Mouse (Mus musculus) urinary bladder, adult 18-20 months (tissue): ENCODE results near the gene Chtf18.

ENCODE experiments used
- DNase-seq, 2 experiments: peaks; one replicate each; pipeline ENCODE4 v3.0.0; 2022; ENCODE audit warnings: low spot score in 2 of 2, mixed read lengths in 2 of 2

Chtf18 gene

DNA sequence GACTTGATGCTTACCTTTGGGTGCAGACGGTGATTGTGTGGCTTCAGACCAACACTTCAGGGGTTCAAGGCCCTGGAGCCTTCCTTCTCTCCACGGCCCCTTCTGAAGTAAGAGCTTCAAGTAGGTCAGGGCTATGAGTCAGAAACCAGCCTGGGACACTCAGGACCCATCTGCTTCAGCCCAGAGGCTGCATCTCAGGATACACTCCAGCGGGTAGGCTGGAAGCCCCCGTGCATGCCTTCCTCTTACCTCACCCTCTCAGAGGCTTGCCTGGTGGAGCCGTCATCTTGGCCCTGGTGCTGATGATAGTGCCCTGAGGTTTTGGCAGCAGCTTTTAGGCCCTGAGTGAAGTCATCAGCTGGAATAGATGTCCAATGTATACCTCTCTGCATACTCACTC lies 8.0 kb upstream of the Chtf18 start:
- no peak for DNase-seq

DNA sequence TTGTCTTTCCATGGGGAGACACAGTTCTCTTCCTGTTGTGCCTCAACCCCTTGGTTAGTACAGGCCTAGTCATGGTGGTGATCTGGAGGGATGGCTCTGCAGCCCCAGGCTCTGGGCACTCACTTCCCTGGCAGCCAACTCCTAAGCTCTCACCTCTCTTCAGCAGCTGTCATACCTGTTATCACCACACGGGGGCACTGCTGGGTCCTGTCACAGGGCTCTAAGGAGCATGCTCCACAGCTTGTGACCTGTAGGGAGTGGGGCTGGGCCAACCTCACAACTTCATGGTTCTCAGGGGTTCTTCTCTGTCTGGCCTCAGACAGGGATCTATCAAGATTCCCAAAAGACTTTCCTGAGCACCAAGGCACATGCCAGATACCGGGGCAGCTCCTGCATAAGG lies 4.9 kb upstream of the Chtf18 start:
- peak in 1 of 2 experiments; percentile 63 for DNase-seq

DNA sequence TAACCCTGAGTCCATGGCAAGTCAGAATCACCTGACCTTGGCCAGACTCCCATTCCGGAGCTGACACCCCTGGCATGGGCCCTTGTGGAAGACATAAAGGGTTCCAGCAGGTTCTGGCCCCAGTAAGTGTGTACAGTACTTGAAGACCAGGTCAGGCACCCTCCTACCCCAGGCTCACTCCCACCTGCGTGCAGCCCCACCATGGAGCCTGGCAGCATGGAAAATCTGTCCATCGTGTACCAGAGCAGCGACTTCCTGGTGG lies 721 bp upstream of the Chtf18 start:
- no peak for DNase-seq

DNA sequence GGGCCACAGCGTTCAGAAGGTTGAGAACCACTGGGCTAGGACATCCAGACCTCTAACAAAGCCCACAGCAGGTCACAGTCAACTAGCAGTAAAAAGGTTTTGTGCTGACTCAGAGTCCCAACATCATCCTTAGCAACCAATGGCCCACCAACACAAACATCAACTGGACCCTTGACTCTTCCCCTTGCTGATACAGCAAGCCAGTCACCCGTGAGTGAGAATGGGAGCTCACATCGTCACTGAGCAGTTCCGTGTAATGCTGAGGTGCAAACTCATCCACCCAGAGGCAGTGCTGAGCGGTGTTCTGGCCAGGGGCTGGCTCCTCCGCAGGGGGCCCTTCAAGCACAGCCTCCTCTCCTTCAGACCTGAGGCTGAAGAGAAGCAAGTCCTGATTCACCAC lies 2.0 kb downstream of the Chtf18 start:
- no peak for DNase-seq

DNA sequence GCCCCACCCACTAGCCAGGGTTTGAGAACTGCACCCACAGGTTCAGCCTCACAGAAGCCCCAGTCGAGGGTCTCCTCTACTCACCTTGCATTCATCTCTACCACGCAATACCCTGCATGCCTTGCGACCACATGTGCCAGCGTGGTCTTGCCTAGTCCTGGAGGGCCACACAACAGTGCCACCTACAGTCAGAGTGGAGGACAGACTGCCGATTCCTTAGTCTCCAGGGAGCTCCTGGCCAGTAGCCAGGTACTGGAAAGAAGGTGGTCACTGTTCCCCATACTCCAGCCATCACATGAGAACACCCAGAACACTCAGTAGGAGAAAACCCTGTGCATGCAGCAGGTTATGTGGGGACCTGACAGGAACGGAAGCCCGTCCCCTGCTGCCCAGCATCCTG lies 3.3 kb downstream of the Chtf18 start:
- DNase-seq, result no peak

DNA sequence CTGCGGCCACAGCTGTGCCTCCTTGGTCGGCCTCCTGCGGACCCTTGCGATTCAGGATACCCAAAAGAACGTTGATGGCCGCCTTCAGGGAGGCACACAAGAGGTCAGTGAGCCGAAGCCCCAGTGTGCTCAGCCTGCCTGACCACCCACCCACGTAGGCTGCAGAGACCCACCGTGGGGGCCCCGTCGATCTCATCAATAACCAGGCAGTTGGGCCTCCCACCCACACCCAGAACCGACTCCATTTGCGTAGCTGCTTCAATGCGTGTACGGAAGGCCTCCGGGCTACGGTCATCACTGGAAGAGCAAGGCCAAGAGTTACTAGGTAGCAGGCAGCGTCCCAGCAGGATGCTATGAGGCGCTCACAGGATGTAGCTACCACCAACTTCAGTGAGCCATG lies 3.7 kb downstream of the Chtf18 start:
- DNase-seq, result no peak

DNA sequence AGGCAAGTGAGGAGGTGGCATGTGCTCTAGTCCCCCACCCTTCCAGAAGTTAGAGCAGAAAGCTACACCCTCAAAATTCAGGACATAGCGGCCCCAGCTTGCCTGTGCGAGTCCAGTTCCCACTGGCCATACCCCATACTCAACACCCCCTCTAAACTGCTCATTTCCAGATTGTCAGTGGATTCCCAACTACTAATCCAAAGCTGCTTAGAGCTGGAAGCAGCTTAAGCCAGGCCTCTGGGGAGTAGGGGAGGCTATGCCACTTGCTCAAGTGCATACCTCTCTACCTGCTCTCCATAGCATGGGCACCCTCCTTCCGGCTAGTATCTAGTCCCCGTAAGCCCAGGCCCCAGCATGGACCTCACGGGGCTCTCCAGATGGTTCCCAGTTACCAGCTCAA lies 5.7 kb downstream of the Chtf18 start:
- DNase-seq, result no peak

DNA sequence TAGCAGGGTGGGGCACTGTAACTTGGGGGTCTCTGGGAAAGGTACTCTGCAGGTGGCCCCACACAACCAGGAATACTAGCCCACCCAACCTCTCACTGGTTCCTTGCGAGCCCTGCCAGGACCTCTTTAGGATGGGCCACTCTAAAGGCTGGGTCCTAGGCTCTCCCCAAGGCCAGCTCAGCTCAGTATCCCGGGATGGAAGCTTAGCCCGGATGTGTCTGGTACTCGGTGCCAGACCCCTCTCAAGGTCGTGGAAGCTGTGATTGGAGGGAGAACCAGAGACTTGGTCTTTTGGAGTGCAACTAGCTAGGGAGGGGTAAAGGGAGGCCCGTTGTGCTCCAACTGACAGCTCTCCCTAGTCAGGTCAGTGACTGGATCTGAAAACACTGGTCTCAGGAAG lies 9.5 kb downstream of the Chtf18 start:
- DNase-seq, result no peak

DNA sequence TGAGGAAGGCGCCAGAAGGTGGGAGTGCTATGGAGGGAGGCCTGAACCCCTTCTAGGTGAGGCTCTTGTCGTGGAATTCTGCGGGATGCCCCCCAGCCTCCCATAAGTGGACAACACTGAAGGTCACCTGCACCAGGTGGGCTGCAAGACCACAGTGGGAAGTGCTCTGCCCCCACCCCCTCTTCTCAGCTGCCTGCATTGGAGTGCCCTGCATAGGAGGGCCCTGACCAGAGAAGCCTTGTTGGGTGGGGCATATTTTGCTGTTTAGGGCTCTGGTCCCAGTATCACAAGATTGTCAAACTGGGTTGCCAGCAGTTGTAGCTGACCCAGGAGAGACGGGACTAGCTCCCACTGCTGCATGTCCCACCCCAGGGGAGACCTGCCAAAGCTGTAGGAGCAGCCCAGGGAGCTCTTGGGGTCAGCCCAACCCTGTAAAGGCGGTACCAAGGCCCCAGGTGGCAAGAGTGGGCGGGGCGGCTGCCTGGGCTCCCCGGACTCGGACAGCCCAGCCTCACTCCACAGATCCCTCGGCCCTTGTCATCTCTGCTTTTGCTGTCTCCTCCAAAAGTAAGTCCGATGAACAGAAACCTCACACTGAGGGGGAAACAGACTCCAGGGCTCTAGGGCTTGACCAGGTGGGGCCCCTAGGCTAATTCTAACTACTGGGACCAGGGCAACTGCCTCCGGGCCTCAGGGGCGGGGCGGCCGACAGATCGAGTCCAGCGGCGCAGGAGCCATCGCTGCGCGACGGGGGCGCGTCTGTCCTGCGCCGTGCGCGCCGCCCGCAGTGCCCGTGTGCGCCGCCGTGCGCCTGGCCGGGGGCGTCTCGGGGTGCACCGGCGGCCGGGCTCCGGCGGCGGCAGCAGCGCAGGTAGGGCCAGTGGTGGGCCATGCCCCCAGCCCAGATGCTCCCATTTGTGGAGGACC lies 10.2 kb downstream of the Chtf18 start, which contains the start of gene Gng13:
Gng13 (plus strand) TSS at position 461 of the 927 bp plus-strand sequence.
- DNase-seq, result no peak

DNA sequence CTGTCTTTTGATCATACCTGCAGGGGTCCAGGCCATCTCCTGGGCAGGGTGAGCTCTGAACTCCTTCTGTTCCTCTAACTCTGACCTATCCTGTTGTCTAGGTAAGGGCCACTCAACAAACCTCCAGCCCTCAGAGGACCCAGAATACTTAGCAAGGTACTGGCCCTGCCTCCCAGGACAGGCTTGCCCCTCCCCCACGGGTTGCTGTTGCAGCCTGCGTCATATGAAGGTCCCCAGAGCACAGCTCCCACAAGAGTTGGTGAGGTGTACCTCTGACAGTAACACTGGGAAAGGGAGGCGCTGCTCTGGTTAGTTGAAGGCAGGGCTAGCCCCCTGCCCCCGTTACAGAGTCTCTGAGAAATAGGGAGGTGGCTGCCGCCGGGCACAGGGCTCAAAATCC lies 11.1 kb downstream of the Chtf18 start:
- DNase-seq, result no peak

DNA sequence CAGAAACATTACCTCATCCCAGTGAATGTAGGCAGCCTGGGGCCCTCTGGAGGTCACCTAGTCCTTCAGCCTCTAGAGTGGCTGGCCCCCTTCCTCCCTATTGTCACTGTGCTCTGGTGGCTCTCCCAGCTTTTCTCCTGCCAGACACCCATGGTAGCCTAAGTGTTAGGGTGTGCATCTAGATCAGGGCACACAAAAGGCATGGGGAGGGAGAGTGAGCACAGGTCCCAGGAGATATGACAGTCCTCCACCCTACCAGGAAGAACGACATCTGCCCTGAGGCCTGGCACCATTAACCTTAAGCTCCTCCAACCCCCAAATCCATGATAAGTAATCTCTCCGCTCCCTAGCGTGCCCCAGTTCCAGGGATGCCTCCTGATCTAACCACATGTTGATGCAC lies 11.6 kb downstream of the Chtf18 start:
- DNase-seq, result no peak

DNA sequence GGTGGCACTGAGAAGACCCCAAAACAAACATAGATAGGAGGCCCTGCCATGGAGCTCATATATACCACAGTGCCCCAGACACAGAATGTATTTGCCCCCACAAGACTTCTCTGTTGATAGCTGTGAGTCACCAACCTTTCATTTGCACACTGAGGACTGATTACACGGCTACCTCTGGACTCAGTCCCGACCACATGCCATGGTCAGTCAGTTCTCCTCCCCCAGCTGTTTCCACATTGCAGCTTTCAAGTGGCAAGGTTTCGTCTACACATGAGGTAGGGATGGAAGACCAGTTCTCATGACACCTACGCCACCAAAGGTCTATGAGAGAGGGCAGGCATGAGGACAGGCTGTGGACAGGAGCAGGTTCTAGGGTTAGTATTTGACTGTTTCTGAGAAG lies 16.1 kb downstream of the Chtf18 start:
- DNase-seq, result no peak

DNA sequence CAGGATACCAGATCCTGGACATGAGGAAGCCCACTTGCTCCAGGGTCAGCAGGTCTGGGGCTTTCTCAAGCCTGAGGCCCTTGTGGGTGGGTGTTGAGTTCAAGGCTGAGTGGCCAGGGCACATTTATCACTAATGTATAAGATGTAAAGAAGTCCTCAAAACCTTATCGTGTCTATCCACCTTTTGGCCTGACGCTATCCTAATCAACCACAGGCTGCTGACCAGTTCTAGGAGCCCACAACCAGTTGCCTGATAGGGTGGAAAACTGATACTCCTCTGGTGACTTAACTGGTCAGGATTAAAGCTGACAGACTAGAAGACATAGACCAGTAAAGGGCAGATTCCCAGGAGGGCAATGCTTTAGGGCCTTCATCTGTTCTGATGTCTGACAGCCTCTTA lies 17.2 kb downstream of the Chtf18 start:
- no peak for DNase-seq

DNA sequence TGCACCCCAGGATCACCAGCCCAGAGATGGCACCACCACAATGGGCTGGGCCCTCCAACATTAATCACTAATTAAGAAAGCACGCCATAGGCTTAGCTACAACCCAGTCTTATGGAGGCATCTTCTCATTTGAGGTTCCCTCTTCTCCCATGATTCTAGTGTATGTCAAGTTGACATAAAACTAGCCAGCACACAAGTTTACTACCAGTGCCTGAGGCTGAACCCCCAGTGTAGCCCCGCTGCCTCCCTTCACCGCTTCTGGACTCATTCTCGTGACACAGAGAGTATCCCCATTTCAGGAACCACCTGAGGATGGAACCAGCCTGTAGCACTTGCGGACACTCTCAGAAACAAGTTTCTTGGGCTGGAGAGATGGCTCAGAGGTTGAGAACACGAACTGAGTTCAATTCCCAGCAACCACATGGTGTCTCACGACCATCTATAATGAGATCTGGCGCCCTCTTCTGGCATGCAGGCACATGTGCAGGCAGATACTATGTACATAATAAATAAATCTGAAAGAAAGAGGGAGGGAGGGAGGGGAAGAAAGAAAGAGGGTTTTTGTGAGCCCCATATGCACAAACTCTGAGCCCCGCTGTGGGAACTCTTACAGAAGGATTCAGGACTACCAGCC lies 26.2 kb downstream of the Chtf18 start:
- DNase-seq, result no peak

DNA sequence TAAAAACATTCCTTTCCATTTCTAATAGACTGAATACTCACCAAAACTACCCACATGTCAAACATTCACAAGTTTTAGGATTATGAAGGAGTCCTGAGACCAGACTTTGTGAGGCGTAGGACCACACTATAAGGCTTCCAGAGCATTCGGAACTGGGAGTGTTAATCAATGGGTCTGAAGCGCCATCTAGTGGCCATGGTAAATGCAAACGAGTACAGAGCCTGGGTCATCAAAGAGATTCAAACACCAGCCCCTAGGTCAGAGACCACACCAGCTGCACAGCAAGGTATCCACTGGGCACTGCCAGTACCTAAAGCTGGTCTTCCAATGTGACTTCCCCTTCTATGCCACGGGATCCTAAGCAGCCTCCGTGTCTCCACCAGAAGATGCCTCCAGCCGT lies 28.8 kb downstream of the Chtf18 start:
- peak; percentile 31 to 39 for DNase-seq

DNA sequence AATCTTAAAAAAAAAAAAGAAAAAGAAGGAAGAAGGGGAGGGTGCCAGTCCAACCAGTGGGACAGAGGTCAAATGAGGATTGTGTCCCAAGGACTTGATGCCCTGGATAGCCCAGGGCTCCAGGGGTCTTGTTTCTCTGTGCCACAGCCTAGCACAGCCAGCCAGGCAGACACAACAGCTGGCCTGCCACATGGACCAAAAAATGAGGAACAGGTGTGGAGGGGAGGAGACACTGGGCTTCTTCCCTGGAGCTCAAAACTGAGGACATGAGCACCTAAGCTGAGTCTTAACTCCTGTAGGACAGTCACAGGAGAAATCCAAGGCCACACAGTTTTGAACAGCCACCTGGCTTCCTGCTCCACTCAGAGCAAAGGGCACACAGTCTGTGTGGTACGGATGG lies 31.0 kb downstream of the Chtf18 start:
- no peak for DNase-seq

DNA sequence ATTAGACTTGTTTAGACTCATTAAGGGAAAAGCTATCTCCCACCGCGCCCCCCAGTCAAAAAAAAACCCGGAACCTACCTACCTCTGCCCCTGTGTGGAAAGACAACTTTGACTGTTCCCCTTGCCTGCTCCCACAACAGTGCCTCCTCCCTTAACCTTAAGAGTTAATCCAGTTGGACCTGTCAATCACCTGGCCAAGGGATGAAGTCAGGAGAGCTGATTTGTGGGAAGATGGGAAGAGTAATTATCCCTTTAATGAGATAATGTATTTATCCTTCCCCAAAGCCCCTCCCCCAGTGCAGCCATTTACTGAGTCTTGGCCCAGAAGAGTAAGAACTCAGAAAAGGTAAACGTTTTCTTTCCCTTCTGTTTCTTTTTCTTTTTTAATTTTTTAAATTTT lies 38.3 kb downstream of the Chtf18 start:
- DNase-seq, result no peak

DNA sequence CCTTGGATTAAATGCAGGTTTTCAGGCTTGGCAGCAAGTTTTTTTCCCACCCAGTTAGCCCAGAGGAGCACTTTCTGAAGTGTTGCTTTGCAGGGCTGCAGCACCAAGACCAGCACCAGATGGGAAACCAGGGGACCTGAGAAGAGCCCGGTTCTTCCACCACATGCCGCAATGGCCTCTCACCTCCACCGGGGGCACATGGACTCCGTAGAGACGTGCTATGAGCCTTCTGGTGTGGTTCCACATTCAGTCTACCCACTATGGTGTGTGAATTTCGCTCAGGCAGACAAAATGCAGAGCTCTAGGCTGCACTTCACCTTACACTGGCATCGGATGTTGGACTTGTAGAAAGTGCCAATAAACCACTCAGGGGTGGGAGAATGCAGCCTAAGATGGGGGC lies 40.9 kb downstream of the Chtf18 start:
- DNase-seq, result no peak

DNA sequence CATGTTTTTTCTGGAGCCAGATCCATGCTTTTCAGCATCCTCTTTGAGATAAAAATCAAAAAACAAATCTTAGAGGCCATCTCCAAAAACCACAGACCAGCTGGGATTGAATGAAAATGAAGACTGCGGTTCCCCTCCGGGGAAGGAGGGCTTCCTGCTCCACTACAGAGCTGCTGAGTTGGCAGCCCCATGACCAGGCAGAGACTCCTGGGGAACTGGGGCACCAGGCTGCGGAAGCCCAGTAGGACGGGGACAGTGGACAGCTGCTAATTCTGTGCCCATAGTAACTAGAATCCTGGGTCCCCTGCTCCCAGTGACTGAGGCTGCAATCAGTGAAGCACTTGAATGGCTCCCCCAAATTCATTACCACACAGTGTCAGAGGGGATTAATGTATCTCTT lies 45.6 kb downstream of the Chtf18 start:
- DNase-seq, result no peak

DNA sequence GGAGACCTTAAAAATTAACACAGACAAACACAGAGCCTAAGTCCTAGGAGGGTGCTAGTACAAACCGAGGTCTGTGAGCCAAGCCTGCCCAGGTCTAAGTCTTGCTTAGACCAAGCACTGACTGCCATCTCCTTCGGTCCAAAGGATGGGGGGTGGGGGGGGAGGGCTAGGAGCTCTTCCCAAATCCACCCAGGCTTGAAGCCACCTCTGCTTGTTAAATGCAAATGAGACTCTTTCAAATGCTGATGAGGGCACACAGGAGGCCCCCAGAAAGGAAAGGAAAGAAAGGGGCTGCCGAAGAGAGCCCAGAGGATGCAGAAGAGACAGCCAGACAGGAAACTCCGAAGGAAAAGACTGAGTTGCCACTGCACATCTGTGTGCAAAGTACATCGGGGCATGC lies 47.4 kb downstream of the Chtf18 start:
- DNase-seq, result no peak

DNA sequence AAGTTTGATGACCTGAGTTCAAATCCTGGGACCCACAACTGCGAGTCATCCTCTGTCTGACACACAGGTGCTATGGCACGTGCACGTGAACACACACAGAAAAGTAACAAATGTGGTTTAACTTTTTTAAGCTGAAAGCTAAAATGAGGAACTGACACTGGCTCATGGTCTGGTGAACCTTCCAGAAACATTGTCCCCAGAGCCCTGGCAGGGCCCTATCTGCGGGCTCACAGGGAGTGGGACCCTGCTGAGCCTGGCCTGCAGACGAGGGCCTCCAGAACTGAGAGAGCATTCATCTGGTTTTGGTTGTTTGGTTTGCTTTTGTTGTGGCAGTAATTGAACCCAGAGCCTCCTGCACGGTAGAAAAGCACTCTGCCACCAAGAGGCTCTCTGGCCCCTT lies 49.2 kb downstream of the Chtf18 start:
- DNase-seq, result no peak

DNA sequence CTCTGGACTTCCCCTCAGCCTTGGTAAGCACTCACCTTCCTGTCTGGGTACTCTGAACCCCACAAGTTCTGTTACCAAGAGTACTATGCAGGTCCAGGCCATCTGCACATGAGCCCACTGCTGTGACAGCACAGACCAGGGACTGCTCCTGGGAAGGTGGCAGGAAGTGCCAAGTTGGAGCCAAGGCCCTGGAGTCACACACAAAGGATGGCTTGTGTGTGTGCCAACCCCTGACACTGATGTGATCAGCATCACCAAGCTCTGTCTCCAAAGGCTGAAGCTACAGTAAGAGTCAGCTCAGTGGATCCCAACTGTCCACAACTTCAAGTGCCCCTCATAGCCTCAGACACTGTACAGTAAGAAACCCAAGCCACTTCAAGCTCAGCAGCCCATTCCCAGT lies 54.2 kb downstream of the Chtf18 start:
- DNase-seq, result no peak
